Mouse (Mus musculus) cerebellum, adult 2 months (tissue): Measurements from ENCODE around the gene Unc5b.

ENCODE experiments used
- CTCF ChIP-seq: fragments of 200-500 bp; IDR thresholded peaks from 2 replicates; pipeline ENCODE4 v1.5.1; 2011; ENCODE audit warnings: low read depth, mild to moderate bottlenecking, control low read depth, low read length, moderate library complexity, borderline replicate concordance; ENCODE audit not compliant: insufficient read depth
- POLR2A ChIP-seq: fragments of 200-500 bp; IDR thresholded peaks from 2 replicates; pipeline ENCODE4 v1.6.1; 2011; ENCODE audit warnings: low read length, control low read depth, borderline replicate concordance; ENCODE audit not compliant: insufficient read depth

- no peak for TF ChIP-seq CTCF
- no peak for TF ChIP-seq POLR2A
These were observed 104.5 kb downstream of the Unc5b start for GRCm38 (mm10) chr10:60726896-60727295.
